Mouse (Mus musculus): ENCODE data around the gene Tmem115. TPM values are rescaled to one million over a fixed set of nuclear protein-coding genes. Genes with fewer than 3 reads are reported as not detected.
A peak's percentile ranks its signal among the peaks of the same experiment; 100 is the strongest.

Tmem115 gene
- polyA plus RNA-seq, 1 experiment from 2014 or later = 41.9 TPM

DNA sequence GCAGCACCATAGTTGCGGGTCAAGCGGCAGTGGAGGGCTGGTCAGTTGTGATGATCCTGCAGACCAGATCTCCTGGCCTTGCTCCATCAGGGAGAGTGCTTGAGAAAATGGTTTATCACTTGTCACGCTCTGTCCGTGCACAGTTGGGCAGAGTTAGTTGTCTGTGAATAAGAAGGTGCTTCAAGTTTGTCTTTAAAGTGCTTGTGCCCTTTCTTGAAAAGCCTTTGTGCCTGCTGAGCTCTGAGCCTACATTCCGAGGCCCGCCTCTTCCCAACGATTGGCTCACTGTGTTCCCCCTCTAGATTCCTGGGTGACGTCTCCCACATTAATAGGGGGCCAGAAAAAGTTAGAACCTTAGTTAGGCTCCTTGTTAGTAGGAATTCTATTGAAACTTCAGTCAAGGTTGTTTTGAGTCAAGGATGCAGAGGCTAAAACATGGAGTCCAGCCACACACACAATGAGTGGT is 18.2 kb downstream of the Tmem115 start:
- WGBS = 11% methylated on average over 8 of the region's 8 CpGs
- no peak for TF ChIP-seq EP300 (optimal IDR thresholded peaks at IDR 0.05)
- TF ChIP-seq CTCF (IDR thresholded peaks at IDR 0.05; ENCODE audit: low read depth) = no peak
- DNase-seq (ENCODE audit: low spot score) = no peak

DNA sequence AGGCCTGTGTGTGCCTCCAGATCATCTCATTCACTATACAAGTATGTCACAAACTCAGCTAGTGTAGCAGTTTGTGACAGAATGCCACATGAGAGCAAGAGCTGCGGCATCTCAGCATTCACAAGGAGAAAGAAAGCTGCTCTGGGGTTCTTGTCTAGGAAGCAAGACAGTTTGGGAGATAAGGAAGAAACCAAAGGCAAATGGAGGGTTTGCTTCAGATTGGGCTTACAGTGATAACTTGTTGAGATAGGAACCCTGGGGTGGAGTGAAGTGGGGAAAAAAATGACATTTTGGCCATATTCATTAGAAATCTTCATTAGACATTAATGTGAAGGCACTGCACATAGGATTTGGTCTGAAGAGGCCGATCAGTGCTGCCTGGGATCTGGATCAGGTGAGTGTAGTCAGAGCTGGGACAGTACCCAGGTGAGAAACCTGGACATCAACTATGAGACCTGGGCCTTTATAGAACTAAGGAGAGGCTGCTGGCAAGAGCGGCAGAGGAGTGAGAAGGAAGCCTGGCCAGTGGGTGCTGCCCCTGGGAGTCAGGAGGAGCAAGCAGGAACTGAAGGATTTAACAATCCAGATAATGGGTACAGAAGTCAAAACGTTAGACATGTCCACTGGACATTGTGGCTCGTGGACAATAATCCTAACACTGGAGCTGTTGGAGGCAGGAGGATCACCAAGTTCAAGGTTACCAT is 19.1 kb downstream of the Tmem115 start:
- no peak overlapping the region for H3K9ac ChIP-seq (ENCODE audit: low read length)
- peak overlapping the region; percentile 78; the same call in 1 of the 2 replicates for H3K4me2 ChIP-seq (replicated peaks; ENCODE audit: low read depth)
- DNase-seq (ENCODE audit: low spot score) (no peak), ATAC-seq (ENCODE audit: low FRiP score, low TSS enrichment) (no peak)
- H3K9me3 ChIP-seq (ENCODE audit: control insufficient read depth, low read length) = no peaks in the 10 kb centered on the region
- peaks cover 22% of the 10 kb centered on the region for H3K4me1 ChIP-seq (replicated peaks; ENCODE audit: control insufficient read depth, insufficient read depth)
- peaks cover 7% of the 10 kb centered on the region for H3K36me3 ChIP-seq (ENCODE audit: control insufficient read depth, insufficient read depth, low read length)
- H3K27me3 ChIP-seq (ENCODE audit: control insufficient read depth, insufficient read depth, low read length) = no peaks in the 10 kb centered on the region
- TF ChIP-seq EP300 (optimal IDR thresholded peaks at IDR 0.05) (no peak), CTCF (IDR thresholded peaks at IDR 0.05; ENCODE audit: low read depth) (no peak)
- peak overlapping the region; percentile 69; the same call in 1 of the 2 replicates for H3K27ac ChIP-seq (replicated peaks)
- H3K4me3 ChIP-seq (ENCODE audit: low read depth, low read length) = no peak overlapping the region
- 73% methylated on average over 5 of the region's 5 CpGs for WGBS

More for the DNA sequence above, 18.2 kb downstream of the Tmem115 start:
- Histone ChIP-seq H3K36me3 (ENCODE audit: control insufficient read depth, insufficient read depth, low read length) (no peaks in the 10 kb centered on the region), H3K4me3 (ENCODE audit: low read depth, low read length) (peak overlapping the region; percentile 46), H3K27ac (replicated peaks) (peak overlapping the region; percentile 69), H3K27me3 (ENCODE audit: control insufficient read depth, insufficient read depth, low read length) (no peaks in the 10 kb centered on the region), H3K4me1 (replicated peaks; ENCODE audit: control insufficient read depth, insufficient read depth) (peaks cover 24% of the 10 kb centered on the region), H3K9ac (ENCODE audit: low read length) (peak overlapping the region; percentile 59), H3K9me3 (ENCODE audit: control insufficient read depth, low read length) (no peaks in the 10 kb centered on the region), H3K4me2 (replicated peaks; ENCODE audit: low read depth) (peak overlapping the region; percentile 78)
- ATAC-seq (ENCODE audit: low FRiP score, low TSS enrichment) = no peak

DNA sequence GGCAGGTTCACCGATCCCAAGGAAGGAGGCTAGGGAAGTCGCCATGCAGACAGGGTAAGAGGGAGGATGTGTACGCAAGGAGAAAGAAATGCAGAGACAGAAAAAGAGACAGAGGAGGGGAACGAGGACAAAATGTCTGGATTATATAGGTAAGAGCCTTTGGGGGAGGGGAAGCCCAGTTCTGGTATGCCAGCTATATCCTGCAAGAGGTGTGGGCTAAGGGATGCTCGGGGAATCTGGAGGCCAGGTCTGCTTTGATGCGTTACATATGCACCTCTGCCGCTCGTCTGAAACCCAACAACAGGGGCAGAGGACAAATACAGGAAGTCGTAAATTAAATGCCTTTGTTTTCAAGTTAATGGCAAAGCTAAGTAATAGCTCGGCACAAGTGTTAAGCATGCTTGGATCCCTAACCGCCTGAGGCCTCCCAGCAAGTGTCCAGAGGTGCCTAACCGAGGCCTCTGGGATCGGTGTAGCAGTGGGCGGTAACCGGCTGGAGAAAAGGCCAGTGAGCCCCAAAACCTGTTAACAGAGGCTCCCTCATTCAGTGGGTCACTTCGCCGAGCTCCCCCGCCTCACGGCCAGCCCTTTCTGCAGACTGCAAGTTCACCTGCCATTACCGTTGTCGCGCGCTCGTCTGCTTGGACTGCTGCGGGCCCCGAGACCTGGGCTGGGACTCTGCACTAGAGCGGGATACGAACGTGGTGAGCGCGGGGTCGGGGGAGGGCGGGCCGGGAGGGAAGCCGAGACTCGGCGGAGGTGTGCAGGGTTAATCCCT is 20.0 kb downstream of the Tmem115 start:
- WGBS = 7% methylated on average over 37 of the region's 37 CpGs
- no peak for TF ChIP-seq CTCF (IDR thresholded peaks at IDR 0.05; ENCODE audit: low read depth)
- TF ChIP-seq EP300 (optimal IDR thresholded peaks at IDR 0.05) = no peak

DNA sequence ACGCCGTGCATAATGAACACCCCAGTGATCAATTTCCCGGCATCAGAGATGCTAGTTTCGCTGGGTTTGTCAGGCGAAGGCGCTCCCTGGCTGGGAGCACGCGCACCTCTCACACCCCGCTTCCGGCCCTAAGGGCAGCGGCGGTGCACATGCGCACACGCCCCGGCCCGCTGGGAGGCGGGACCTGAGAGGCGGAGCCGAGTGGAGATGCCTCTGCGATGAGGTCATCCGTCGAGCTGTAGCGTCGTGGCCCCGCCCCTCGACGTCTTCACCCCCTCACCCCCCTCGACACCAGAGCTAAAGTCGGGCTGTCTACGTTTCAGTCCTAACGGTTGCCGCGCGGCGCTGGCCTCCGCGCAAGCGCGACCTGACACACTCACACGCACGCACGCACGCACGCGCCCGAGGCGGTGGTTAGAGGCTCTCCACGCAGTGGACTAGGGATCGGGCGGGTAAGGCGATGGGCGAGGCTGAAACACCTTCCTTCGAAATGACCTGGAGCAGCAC is 20.6 kb downstream of the Tmem115 start:
- WGBS = under 1% methylated on average over 45 of the region's 53 CpGs
- DNase-seq (ENCODE audit: low spot score) (peak; percentile 98), ATAC-seq (ENCODE audit: low FRiP score, low TSS enrichment) (peak; percentile 91)
- Histone ChIP-seq H3K36me3 (ENCODE audit: control insufficient read depth, insufficient read depth, low read length) (peaks cover 22% of the 10 kb centered on the region), H3K27ac (replicated peaks) (peak overlapping the region; percentile 97), H3K9ac (ENCODE audit: low read length) (peak overlapping the region; percentile 85), H3K4me2 (replicated peaks; ENCODE audit: low read depth) (peak overlapping the region; percentile 83), H3K27me3 (ENCODE audit: control insufficient read depth, insufficient read depth, low read length) (no peaks in the 10 kb centered on the region), H3K9me3 (ENCODE audit: control insufficient read depth, low read length) (no peaks in the 10 kb centered on the region), H3K4me3 (ENCODE audit: low read depth, low read length) (peak overlapping the region; percentile 69), H3K4me1 (replicated peaks; ENCODE audit: control insufficient read depth, insufficient read depth) (peaks cover 22% of the 10 kb centered on the region)
- TF ChIP-seq EP300 (optimal IDR thresholded peaks at IDR 0.05) (no peak), CTCF (IDR thresholded peaks at IDR 0.05; ENCODE audit: low read depth) (no peak; the same call in 1 of the 2 replicates)

More for the DNA sequence above, 20.0 kb downstream of the Tmem115 start:
- H3K4me1 ChIP-seq (replicated peaks; ENCODE audit: control insufficient read depth, insufficient read depth) = peaks cover 22% of the 10 kb centered on the region
- no peaks in the 10 kb centered on the region for H3K27me3 ChIP-seq (ENCODE audit: control insufficient read depth, insufficient read depth, low read length)
- peaks cover 16% of the 10 kb centered on the region for H3K36me3 ChIP-seq (ENCODE audit: control insufficient read depth, insufficient read depth, low read length)
- peak overlapping the region; percentile 83 for H3K4me2 ChIP-seq (replicated peaks; ENCODE audit: low read depth)
- H3K9me3 ChIP-seq (ENCODE audit: control insufficient read depth, low read length) = no peaks in the 10 kb centered on the region
- peak overlapping the region; percentile 78 for H3K27ac ChIP-seq (replicated peaks)
- peak; percentile 33; the same call in 1 of the 2 replicates for ATAC-seq (ENCODE audit: low FRiP score, low TSS enrichment)
- no peak for DNase-seq (ENCODE audit: low spot score)
- H3K9ac ChIP-seq (ENCODE audit: low read length) = peak overlapping the region; percentile 58
- peak overlapping the region; percentile 69 for H3K4me3 ChIP-seq (ENCODE audit: low read depth, low read length)

DNA sequence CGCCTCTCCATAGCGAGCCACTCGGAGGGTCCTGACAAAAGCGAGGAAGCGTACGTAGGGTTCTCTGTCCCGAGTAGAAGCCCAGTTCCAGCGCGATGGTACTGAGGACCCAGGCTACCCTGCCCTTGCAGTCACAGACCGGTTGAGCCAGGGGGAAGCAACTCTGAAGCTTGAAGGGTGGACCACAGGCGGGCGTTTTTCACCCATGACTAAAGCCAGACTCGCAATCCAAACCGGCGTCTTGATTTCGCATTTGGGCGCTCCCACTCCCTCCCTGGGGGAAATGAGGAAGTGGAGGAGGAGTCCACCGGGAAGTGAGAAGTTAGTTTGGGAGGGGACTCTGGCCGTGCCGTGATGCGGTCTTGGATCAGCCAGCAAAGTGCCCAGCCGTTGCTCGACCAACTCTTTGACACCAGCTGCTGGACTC is 21.3 kb downstream of the Tmem115 start:
- ATAC-seq (ENCODE audit: low FRiP score, low TSS enrichment) = peak; percentile 9
- peak overlapping the region; percentile 83 for H3K4me2 ChIP-seq (replicated peaks; ENCODE audit: low read depth)
- WGBS = under 1% methylated on average over 23 of the region's 23 CpGs
- H3K27me3 ChIP-seq (ENCODE audit: control insufficient read depth, insufficient read depth, low read length) = no peaks in the 10 kb centered on the region
- H3K9me3 ChIP-seq (ENCODE audit: control insufficient read depth, low read length) = no peaks in the 10 kb centered on the region
- H3K27ac ChIP-seq (replicated peaks) = peak overlapping the region; percentile 97
- H3K4me1 ChIP-seq (replicated peaks; ENCODE audit: control insufficient read depth, insufficient read depth) = peaks cover 22% of the 10 kb centered on the region
- peaks cover 25% of the 10 kb centered on the region for H3K36me3 ChIP-seq (ENCODE audit: control insufficient read depth, insufficient read depth, low read length)
- peak overlapping the region; percentile 85 for H3K9ac ChIP-seq (ENCODE audit: low read length)
- H3K4me3 ChIP-seq (ENCODE audit: low read depth, low read length) = peak overlapping the region; percentile 69
- TF ChIP-seq CTCF (IDR thresholded peaks at IDR 0.05; ENCODE audit: low read depth) (no peak; the same call in 1 of the 2 replicates), EP300 (optimal IDR thresholded peaks at IDR 0.05) (no peak)
- peak; percentile 72 for DNase-seq (ENCODE audit: low spot score)
